Mouse (Mus musculus): ENCODE measurements around the gene Aasdh.

DNA sequence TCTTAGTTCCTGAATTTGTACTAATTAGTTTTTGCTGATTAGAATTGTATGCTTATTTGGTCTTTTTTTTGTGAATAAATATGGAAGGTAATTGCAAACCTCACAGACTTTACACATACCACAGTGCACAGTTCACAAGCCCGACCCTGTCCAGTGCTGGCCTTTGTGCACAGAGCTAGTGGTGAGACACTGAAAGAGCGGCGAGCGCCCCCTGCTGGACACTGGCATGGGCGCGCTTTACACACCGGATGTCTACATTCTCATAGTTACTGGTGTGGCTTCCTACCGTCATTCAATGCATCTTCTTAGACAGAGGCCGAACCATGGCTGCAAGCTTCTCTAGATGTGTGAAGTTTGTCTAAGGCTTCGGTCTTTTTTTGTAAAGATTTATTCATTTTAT is 51.8 kb downstream of the Aasdh start:
- no peak for TF ChIP-seq EP300 (IDR thresholded peaks at IDR 0.05; ENCODE audit: low read depth)
- peak; percentile 89 for TF ChIP-seq CTCF (IDR thresholded peaks at IDR 0.05; ENCODE audit: low read depth)

Measured in heart, postnatal 0 days (tissue).